Mouse (Mus musculus) fibroblast of lung, adult 2 months (primary cell): ENCODE measurements around the gene Dennd2d.
A peak's percentile ranks its signal among the peaks of the same experiment; 100 is the strongest.

Experiments
- DNase-seq: peaks from one replicate; pipeline ENCODE4 v3.0.0-alpha.2; 2011; ENCODE audit warnings: low read depth

The Dennd2d gene

DNA sequence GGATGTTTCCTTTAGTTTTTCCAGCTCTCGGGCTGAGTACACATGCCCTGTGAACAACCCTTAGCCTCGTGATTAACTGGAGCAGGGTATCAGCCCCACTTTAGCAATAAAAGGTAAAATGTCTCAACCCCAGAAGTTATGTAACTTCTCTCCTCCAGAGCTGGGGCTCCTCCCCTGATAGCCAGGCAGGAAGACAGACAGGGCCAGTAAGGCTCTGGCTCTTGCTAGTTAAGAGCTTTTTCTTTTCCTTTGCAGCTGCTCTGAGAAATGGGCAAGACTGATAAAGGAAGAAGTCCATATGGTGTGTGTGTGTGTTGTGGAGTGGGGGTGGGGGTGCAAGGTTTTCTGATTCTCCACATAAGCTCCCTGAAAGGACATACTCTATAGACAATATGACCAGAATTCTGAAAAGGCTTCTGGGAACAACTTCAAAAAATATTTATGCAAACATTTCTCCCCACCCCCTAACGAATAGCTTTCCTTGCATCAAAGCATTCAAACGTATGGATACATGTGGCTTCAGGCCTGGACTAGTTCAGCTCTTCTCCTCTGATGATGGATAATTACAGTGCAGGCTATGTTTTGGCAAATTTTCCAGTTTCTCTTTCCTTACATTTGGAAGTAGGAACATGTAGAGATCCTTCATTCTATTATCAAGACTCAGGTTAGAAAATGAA is 14.0 kb downstream of the Dennd2d start:
- peak; percentile 13 for DNase-seq

DNA sequence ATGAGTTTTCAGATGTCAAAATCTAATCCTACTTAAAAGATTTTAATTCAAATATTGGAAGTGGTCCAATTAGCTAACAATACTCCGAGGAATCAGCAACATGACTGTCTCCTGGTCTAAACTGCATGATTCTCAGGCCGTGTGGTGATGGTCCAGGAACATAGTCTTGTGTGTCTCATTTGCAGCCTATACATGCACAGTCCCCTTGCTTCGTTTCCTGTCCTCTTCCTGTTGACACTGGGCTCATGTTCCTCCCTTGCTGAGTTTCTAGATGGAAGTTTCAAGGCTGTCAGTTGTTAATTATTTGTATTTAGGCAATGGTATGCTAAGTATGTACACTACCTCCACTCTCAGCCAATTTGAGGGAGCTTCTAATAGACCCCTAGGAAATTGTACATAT is 14.8 kb downstream of the Dennd2d start:
- no peak for DNase-seq

DNA sequence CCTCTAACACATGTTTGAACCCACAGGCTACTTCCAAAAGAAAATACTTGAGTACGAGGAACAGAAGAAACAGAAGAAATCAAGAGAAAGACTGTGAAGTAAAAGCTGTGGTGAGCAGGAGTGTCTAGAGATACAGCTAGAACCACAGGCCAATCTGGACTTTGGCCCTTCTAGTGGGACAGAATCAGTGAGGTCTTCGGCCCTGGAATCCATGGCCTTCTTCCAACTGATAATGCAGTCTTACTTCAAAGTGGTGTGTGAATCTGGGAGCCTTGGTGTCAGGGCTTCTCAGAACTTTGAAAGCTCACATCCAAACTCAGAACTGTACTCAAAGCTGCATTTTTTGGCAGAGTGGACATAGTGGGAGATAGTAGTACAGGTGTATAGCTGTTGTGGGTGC is 18.3 kb downstream of the Dennd2d start:
- DNase-seq: no peak

GRCm38 (mm10) chr3:106502892-106503291 is 20.7 kb downstream of the Dennd2d start:
- no peak for DNase-seq

DNA sequence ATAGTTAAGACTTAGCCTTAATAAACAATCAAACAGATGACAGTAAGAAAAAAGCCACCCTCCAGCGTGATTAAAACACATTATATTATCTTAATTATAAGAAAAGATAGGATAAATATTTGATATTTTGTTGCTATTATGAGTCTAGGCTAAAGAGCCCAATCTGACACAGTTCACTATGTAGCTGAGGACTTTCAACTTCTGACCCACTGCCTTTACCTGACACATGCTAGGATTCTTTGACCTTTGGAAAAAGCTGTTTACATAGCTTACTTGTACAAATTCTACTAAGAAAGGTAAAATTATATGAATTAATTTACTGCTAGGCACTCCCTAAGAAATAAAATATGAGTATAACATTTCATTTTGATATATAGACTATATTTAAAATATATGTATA is 28.5 kb downstream of the Dennd2d start:
- DNase-seq: no peak

DNA sequence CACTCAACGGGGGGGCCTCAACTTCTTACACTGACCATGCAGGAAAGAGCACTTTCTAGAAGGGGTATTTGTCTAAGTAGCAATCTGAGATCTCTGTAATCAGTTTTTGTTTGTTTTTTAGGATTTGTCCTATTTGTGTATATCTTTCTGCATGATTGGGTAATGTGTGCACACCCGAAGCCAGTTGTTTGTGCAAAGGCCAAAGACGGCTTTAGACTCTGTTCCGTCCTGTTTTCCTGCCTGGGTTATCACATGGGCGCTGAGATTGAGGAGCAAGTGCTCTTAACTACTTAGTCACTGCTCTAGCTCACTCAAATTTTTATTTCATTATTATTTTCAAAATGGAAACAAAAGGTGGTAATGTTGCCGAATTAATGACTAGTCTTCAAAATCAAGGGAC is 32.8 kb downstream of the Dennd2d start:
- DNase-seq: no peak

- DNase-seq: no peak
Observed at GRCm38 (mm10) chr3:106522730-106523129, 40.5 kb downstream of the Dennd2d start.

GRCm38 (mm10) chr3:106526411-106526810 is 44.2 kb downstream of the Dennd2d start:
- DNase-seq: no peak

GRCm38 (mm10) chr3:106528032-106528431 is 45.8 kb downstream of the Dennd2d start:
- DNase-seq: no peak

DNA sequence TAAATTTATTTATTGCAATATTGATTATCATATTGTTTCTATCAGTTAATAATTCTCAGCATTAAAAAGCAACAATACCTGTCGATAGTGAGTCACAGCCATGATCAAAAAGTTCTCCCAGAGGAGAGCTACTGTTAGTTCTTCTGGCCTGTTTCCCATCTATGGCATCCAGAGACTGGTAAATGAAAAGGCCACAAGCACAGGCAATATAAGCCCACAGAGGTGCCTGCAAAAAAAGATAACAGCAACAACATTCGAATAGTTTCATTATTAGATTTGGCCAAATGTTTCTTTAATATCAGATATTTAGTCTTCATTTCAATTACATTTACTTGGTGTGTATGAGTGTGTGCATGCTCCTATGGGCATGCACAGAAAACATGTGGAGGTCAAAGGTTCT is 51.1 kb downstream of the Dennd2d start:
- DNase-seq: no peak

DNA sequence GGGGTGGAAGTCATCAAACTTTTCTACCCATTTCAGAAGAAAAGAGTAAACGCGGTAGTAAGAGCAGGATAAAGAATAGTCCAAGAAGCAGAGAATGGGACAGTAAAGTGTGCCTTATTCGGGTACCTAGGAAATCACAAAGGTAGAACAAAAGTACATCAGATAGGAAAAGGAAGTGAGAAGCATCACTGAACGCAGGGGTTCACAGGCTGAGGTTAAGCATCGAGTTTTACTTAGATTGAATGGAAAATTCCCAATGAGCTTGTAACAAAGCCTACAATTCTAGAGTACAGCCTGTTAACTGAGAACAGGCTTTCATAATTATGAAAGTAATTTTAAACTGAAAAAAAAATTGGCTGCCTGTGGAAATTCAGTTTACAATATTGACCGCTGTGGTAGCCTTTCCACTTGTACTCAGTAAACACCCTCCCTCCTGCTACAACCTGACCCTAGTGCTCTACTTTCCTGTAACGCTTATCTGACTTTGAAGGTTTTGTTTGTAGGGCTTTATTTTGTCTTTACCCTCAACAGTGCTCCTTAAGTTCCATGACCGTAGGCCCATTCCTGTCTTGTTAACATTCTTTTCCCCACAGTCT is 62.6 kb downstream of the Dennd2d start:
- no peak for DNase-seq

GRCm38 (mm10) chr3:106547171-106547923 is 65.1 kb downstream of the Dennd2d start, which contains the start of the genes Dram2 and Cept1:
Gene Dram2 (plus strand): TSS chr3:106547798.
Gene Cept1 (minus strand): TSS chr3:106547802.
- DNase-seq: peak; percentile 85

DNA sequence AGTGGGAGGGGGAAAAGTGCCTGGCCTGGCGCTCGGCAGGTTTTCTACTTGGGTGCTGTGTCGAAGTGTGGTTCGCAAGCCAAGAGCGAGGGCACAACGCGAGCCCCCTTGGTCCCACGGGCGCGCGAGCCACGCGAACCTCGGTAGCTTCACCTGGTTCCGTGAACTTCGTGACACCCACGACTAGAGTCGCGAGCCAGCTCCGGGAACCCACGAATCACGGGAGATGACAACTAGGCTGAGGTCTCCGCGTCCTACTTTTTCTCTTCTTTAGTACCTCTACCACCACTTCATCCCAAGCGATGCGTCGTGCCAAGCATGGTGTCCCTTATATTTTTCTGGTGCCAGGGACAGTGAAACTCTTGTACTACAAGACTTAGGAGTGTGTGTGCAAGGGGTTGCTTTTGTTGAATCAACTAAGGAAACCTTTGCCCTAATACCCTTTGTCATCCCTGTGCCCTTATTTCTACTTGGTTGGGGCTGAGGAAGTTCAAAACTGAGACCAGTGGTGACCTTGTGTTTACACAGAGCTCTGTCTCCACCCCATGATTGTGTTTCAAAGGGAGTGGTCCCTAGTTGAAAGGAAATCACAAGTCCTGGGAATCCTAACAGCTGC is 65.8 kb downstream of the Dennd2d start:
- DNase-seq: peak; percentile 19

GRCm38 (mm10) chr3:106548971-106549370 is 66.8 kb downstream of the Dennd2d start:
- no peak for DNase-seq
